18 mouse cellular contexts compared by ENCODE assay signal in the genomic region with DNA sequence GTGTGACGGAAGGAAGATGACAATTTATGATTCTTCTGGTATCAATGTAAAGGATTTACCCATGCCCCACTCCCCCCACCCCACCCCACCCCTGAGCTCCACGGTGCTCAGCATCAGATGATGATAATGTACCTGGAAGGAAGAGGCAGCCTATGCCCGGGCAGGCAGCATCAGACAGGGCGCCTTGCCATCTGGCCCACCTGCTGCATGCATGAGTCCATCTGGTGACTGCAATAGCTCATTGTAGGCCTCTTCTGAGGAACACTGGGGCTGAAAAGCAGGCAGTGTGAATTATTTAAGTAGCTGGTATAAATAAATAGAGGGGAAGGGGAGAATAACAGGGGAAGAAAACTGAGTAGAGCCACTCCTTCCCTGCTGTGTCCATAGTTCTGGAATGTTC.
DNase-seq lines count a peak whose midpoint lies in the region; ATAC-seq lines count a peak whose summit lies in the region.
"Had no signal": no experiment of that assay in that cellular context is flagged by ENCODE, and none has a peak within 500 bp of the region (broad histone marks: within the 10 kb centered on the region; RNA-seq: fewer than 3 reads in every experiment).

No protein-coding gene starts in this region.

- H3K4me3 ChIP-seq in megakaryocyte, embryonic 14.5 days (replicated peaks), result peak overlapping the region; percentile 50
- H3K4me3 ChIP-seq in kidney, embryonic 14.5 days (ENCODE audit: low read length), result no peak overlapping the region
- H3K4me3 ChIP-seq: heart, embryonic 13.5 days; limb, embryonic 10.5 days; liver, embryonic 13.5 days; myocyte had no signal

- no peaks in the 10 kb centered on the region for H3K27me3 ChIP-seq in megakaryocyte, embryonic 14.5 days (replicated peaks)
- no peaks in the 10 kb centered on the region for H3K27me3 ChIP-seq in kidney, embryonic 14.5 days (ENCODE audit: control insufficient read depth, insufficient read depth, low read length)
- H3K27me3 ChIP-seq: heart, embryonic 13.5 days; liver, embryonic 13.5 days had no signal

- peak; percentile 37 for DNase-seq in adrenal gland, postnatal 25 days
- DNase-seq in adrenal gland, adult 18-20 months (ENCODE audit: low spot score in 2 of 2), result no peak
- DNase-seq in cerebellum, adult 9-11 months, result peak; percentile 92
- DNase-seq in right cerebral cortex, postnatal 25 days, result peak; percentile 65
- DNase-seq in urinary bladder, postnatal 25 days (ENCODE audit: low spot score), result no peak
- DNase-seq: adrenal gland, postnatal 36 days; heart, postnatal 4 days; liver, embryonic 13.5 days; thymus, adult 18-20 months had no signal

- no peak for ATAC-seq in megakaryocyte, adult 5-6 weeks (ENCODE audit: poor library complexity, severe bottlenecking)
- no peak for ATAC-seq in kidney, embryonic 14.5 days (ENCODE audit: low FRiP score, low TSS enrichment)
- ATAC-seq: lung, postnatal 0 days had no signal

- no peaks in the 10 kb centered on the region for H3K36me3 ChIP-seq in megakaryocyte, embryonic 14.5 days (replicated peaks; ENCODE audit: low read length)
- no peaks in the 10 kb centered on the region for H3K36me3 ChIP-seq in kidney, embryonic 14.5 days (ENCODE audit: control insufficient read depth, insufficient read depth, low read length)
- H3K36me3 ChIP-seq: heart, embryonic 13.5 days; limb, embryonic 10.5 days; liver, embryonic 13.5 days had no signal

- H3K4me2 ChIP-seq in kidney, embryonic 14.5 days (replicated peaks; ENCODE audit: low read depth, low read length), result no peak overlapping the region
- H3K4me2 ChIP-seq: heart, embryonic 13.5 days; liver, embryonic 13.5 days; midbrain, embryonic 11.5 days had no signal

- no peak overlapping the region for H3K9ac ChIP-seq in kidney, embryonic 14.5 days (ENCODE audit: low read depth, low read length)
- H3K9ac ChIP-seq: heart, embryonic 13.5 days; liver, embryonic 13.5 days had no signal

- H3K4me1 ChIP-seq in megakaryocyte, embryonic 14.5 days, result no peaks in the 10 kb centered on the region
- H3K4me1 ChIP-seq in kidney, embryonic 14.5 days (ENCODE audit: control insufficient read depth, insufficient read depth, low read length), result no peaks in the 10 kb centered on the region
- H3K4me1 ChIP-seq: liver, embryonic 13.5 days had no signal

- 82% methylated on average over 4 of the region's 4 CpGs for WGBS in kidney, embryonic 14.5 days

- H3K27ac ChIP-seq in kidney, embryonic 14.5 days (ENCODE audit: low read depth, low read length), result no peak overlapping the region
- H3K27ac ChIP-seq: heart, embryonic 13.5 days; kidney, postnatal 0 days; limb, embryonic 10.5 days; liver, embryonic 13.5 days had no signal

- peaks cover 17% of the 10 kb centered on the region for H3K9me3 ChIP-seq in megakaryocyte, embryonic 14.5 days
- no peaks in the 10 kb centered on the region for H3K9me3 ChIP-seq in kidney, embryonic 14.5 days (ENCODE audit: control insufficient read depth, low read length)
- H3K9me3 ChIP-seq: heart, embryonic 13.5 days; limb, embryonic 10.5 days; liver, embryonic 13.5 days had no signal

Comparison
In these comparisons a context has a peak if more than half of its experiments do, and no peak if none do; other contexts are left out.
1. DNase-seq: peak in adrenal gland, postnatal 25 days (single experiment), cerebellum, adult 9-11 months (single experiment) and right cerebral cortex, postnatal 25 days (single experiment); none in adrenal gland, adult 18-20 months (0 of 2) and urinary bladder, postnatal 25 days (single experiment).